Mouse (Mus musculus): ENCODE measurements around the gene Kcnj12. TPM values are rescaled to one million over a fixed set of nuclear protein-coding genes. Genes with fewer than 3 reads are reported as not detected.

Gene Kcnj12
- total and polyA plus RNA-seq, 2 experiments from 2014 or later = 3.1 to 8.8 TPM

DNA sequence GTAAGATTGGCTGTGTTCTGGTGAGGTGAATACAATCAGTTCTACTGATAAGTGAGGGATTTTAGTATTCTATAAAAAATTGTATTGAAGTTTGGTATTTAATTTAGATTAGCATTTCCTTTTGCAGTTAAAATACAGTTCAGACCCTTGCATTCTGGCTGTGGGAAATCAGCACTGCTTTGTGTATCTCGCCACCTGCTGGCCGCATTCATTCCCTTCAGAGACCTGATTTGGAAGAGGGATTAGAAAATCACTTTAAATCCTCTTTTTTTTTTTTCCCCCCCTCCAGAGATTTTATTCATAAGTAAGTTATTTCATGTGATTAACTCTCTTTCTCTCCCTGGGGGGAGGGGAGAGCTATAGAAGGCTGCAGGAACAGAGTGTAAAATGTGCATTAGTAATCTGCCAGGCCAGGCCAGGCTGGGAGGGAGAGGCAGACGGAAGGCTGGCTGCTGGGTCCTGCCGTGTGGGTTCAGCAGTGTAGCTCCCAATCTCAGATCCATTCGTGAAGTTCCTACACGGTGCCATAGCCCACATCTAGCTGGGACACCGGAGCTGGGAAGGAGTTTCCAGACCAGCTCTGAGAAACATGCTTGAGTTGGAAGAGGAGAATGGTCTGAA lies 69.4 kb downstream of the Kcnj12 start:
- Histone ChIP-seq H3K9ac (no peak overlapping the region), H3K4me2 (ENCODE audit: low read depth) (no peak overlapping the region)

GRCm38 (mm10) chr11:61098046-61098445 lies 75.7 kb downstream of the Kcnj12 start:
- no peak for TF ChIP-seq CTCF (IDR thresholded peaks at IDR 0.05; ENCODE audit: low read depth)
- no peaks in the 10 kb centered on the region for H3K4me1 ChIP-seq (ENCODE audit: insufficient read depth)
- WGBS = 73% methylated on average over 1 of the region's 1 CpGs
- H3K9ac ChIP-seq = no peak overlapping the region
- H3K4me3 ChIP-seq (ENCODE audit: low read depth, low read length) = no peak overlapping the region
- H3K27me3 ChIP-seq (ENCODE audit: insufficient read depth, low read length) = no peaks in the 10 kb centered on the region
- ATAC-seq (no peak), DNase-seq (no peak)
- no peaks in the 10 kb centered on the region for H3K9me3 ChIP-seq (ENCODE audit: low read length)
- no peak overlapping the region for H3K27ac ChIP-seq (ENCODE audit: low read depth, low read length)
- no peak overlapping the region for H3K4me2 ChIP-seq (ENCODE audit: low read depth)
- no peaks in the 10 kb centered on the region for H3K36me3 ChIP-seq (ENCODE audit: insufficient read depth)

More for the DNA sequence above, 69.4 kb downstream of the Kcnj12 start:
- H3K4me1 ChIP-seq (ENCODE audit: insufficient read depth) = no peaks in the 10 kb centered on the region
- H3K36me3 ChIP-seq (ENCODE audit: insufficient read depth) = no peaks in the 10 kb centered on the region
- no peaks in the 10 kb centered on the region for H3K9me3 ChIP-seq (ENCODE audit: low read length)
- no peak overlapping the region for H3K4me3 ChIP-seq (ENCODE audit: low read depth, low read length)
- 9% methylated on average over 7 of the region's 7 CpGs for WGBS
- peak; percentile 87 for DNase-seq
- H3K27me3 ChIP-seq (ENCODE audit: insufficient read depth, low read length) = no peaks in the 10 kb centered on the region
- no peak overlapping the region for H3K27ac ChIP-seq (ENCODE audit: low read depth, low read length)
- peak; percentile 89 for TF ChIP-seq CTCF (IDR thresholded peaks at IDR 0.05; ENCODE audit: low read depth)
- peak; percentile 71 for ATAC-seq

- Histone ChIP-seq H3K27me3 (ENCODE audit: insufficient read depth, low read length) (no peaks in the 10 kb centered on the region), H3K4me2 (ENCODE audit: low read depth) (no peak overlapping the region), H3K36me3 (ENCODE audit: insufficient read depth) (no peaks in the 10 kb centered on the region), H3K4me3 (ENCODE audit: low read depth, low read length) (no peak overlapping the region), H3K9ac (no peak overlapping the region), H3K9me3 (ENCODE audit: low read length) (no peaks in the 10 kb centered on the region), H3K4me1 (ENCODE audit: insufficient read depth) (no peaks in the 10 kb centered on the region), H3K27ac (ENCODE audit: low read depth, low read length) (no peak overlapping the region)
- WGBS = 51% methylated on average over 12 of the region's 13 CpGs
- no peak for TF ChIP-seq CTCF (IDR thresholded peaks at IDR 0.05; ENCODE audit: low read depth)
- ATAC-seq (no peak), DNase-seq (no peak)
Observed at GRCm38 (mm10) chr11:61102397-61103339, 80.3 kb downstream of the Kcnj12 start.

DNA sequence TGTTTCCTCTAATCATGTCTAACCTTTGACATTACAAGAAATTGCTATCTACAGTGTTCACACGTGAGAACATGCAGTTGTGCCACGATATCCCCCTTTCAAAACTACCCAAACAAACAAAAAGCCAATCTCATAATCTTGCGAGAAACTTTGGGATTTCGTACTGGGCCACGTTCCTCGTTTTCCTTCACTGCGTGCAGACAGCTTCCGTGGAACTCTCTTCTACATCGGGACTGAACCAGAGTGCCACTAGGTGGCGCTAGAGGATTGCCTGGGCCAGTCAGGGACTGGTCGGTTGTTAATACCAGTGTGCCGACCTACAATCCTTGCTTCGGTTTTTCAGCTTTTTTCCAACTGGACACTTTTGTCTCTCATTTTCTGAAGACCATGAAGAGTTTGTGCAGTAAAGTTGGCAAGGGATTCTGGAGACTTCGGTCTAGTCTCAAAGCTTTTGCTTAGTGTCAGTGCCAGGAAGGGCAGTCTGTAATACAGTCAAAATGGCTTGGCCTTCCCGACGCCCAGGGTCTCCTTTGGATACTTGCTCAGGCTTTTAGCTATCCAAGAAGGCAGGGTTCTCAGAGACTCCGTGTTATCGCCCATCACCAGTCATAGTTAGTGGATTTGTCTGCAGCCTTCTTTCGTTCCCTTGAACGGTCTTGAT lies 82.0 kb downstream of the Kcnj12 start:
- DNase-seq = peak; percentile 94
- no peaks in the 10 kb centered on the region for H3K4me1 ChIP-seq (ENCODE audit: insufficient read depth)
- TF ChIP-seq CTCF (IDR thresholded peaks at IDR 0.05; ENCODE audit: low read depth) = peak; percentile 99
- no peaks in the 10 kb centered on the region for H3K9me3 ChIP-seq (ENCODE audit: low read length)
- no peak overlapping the region for H3K4me2 ChIP-seq (ENCODE audit: low read depth)
- peak overlapping the region; percentile 29; the same call in 1 of the 2 replicates for H3K9ac ChIP-seq
- peak; percentile 97 for ATAC-seq
- no peak overlapping the region for H3K27ac ChIP-seq (ENCODE audit: low read depth, low read length)
- H3K27me3 ChIP-seq (ENCODE audit: insufficient read depth, low read length) = no peaks in the 10 kb centered on the region
- H3K4me3 ChIP-seq (ENCODE audit: low read depth, low read length) = no peak overlapping the region
- 17% methylated on average over 20 of the region's 20 CpGs for WGBS
- no peaks in the 10 kb centered on the region for H3K36me3 ChIP-seq (ENCODE audit: insufficient read depth)

- DNase-seq (no peak), ATAC-seq (no peak)
- TF ChIP-seq CTCF (IDR thresholded peaks at IDR 0.05; ENCODE audit: low read depth) = no peak
- Histone ChIP-seq H3K36me3 (ENCODE audit: insufficient read depth) (no peaks in the 10 kb centered on the region), H3K9ac (no peak overlapping the region), H3K4me2 (ENCODE audit: low read depth) (no peak overlapping the region), H3K4me1 (ENCODE audit: insufficient read depth) (no peaks in the 10 kb centered on the region), H3K27ac (ENCODE audit: low read depth, low read length) (no peak overlapping the region), H3K27me3 (ENCODE audit: insufficient read depth, low read length) (no peaks in the 10 kb centered on the region), H3K4me3 (ENCODE audit: low read depth, low read length) (no peak overlapping the region), H3K9me3 (ENCODE audit: low read length) (no peaks in the 10 kb centered on the region)
- WGBS = 90% methylated on average over 12 of the region's 12 CpGs
Observed at GRCm38 (mm10) chr11:61108911-61109361, 86.6 kb downstream of the Kcnj12 start.

- no peak overlapping the region for H3K4me3 ChIP-seq (ENCODE audit: low read depth, low read length)
- no peaks in the 10 kb centered on the region for H3K9me3 ChIP-seq (ENCODE audit: low read length)
- no peak overlapping the region for H3K27ac ChIP-seq (ENCODE audit: low read depth, low read length)
- no peaks in the 10 kb centered on the region for H3K4me1 ChIP-seq (ENCODE audit: insufficient read depth)
- no peaks in the 10 kb centered on the region for H3K27me3 ChIP-seq (ENCODE audit: insufficient read depth, low read length)
- H3K9ac ChIP-seq = no peak overlapping the region
- no peaks in the 10 kb centered on the region for H3K36me3 ChIP-seq (ENCODE audit: insufficient read depth)
- no peak for TF ChIP-seq CTCF (IDR thresholded peaks at IDR 0.05; ENCODE audit: low read depth)
- 84% methylated on average over 6 of the region's 6 CpGs for WGBS
- ATAC-seq (no peak), DNase-seq (no peak)
- H3K4me2 ChIP-seq (ENCODE audit: low read depth) = no peak overlapping the region
Observed at GRCm38 (mm10) chr11:61109707-61110106, 87.3 kb downstream of the Kcnj12 start.
